Mouse (Mus musculus) retina, postnatal 7 days (tissue): ENCODE data around the gene Ergic1.

Experiments used
- DNase-seq: peaks from one replicate; pipeline ENCODE4 v3.0.0-alpha.2; 2012; ENCODE audit warnings: low read depth, low spot score

The Ergic1 gene

GRCm38 (mm10) chr17:26660192-26660912 is 99.1 kb downstream of the Ergic1 start:
- peak; percentile 64 for DNase-seq

DNA sequence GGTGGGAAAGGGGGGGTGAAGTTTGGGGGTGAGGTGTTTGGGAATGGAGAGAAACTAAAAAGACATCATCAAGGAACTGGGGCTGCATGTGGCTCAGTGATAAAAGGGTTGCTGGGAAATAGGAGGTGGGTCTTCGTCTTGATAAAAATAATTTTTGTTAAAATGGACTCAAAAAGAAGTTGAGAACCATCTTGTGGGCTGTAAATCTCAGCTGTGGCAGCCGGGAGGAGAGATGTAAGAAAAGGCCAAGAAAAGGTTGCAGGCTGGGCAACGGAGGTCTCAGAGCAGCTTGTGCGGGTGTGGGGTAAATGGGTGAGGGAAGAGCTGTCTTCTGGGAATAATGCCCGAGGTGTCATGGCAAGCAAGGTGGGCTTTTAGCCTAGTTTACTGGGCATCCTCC is 100.9 kb downstream of the Ergic1 start:
- DNase-seq, result no peak

DNA sequence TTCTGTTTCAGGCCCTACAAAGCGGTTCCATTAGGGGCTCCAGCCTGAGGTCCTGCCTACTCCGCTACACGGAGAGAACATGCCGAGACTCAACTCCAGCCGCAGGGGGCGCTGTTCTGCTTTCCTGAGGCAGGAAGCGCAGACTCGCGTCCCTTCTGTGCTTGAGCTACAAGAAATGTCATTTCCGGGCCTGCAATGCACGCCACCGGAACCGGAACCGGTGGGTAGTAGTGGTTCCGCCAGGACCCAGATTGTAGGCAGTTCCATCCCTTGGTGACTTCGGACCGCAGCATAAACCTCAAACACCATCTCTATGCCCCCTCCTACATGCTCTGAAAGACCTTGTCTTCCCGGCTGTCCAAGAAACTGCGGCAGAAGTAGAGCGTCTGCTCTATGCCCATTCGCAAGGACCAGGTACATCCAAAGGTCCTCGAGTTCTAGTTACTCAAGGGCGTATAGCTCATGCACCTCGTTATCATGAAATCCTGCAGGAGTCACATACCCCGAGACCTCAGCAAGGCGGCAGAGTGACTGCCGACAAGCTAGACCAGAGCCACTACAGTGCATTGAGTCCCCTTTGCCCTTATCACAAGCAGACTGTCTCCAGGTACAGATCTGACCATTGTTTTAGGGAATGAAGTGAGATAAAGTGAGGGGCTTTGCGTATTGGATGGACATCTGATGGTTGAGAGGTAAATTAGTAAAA is 101.8 kb downstream of the Ergic1 start, which contains the start of gene Atp6v0e:
Gene Atp6v0e, plus strand, starts transcription at position 254 of the 706 bp plus-strand sequence.
- DNase-seq, result peak; percentile 96

DNA sequence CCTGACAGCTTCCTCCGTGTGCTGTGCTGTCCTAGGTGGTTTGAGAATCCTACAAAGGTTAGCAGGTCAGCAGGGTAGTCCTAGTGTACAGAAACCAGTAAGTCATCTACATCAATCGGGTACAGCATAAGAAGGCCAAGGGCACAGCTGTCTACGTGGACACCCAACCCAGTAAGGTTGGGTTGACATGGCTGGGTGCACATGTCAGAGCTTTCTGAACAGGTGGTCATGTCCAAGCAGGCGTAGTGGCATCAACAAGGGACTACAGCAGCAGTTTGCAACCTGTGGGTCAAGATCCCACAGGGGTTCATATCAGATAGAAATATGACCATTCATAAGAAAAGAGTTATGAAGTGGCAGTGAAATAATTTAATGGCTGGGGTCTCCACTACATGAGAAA is 104.3 kb downstream of the Ergic1 start:
- no peak for DNase-seq

- no peak for DNase-seq
Observed at GRCm38 (mm10) chr17:26671268-26671667, 110.0 kb downstream of the Ergic1 start.

DNA sequence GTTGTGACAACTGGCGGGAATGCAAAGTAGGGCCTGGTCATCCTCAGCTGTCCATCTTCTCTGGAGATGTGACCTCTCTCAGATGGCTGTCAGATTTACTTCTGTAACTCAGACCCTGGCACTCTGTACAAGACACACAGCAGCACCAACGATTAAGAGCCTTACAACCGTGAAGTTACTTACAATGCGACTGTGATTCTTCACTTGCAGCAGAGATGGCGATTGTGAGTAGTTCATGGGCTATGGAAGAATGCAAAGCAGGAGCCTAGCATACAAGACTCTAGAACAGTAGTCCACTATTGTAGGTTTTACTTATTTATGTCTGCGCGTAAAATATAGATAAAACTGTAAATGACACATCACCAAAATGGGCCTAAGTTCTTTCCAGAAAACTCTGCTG is 114.6 kb downstream of the Ergic1 start:
- DNase-seq, result no peak

DNA sequence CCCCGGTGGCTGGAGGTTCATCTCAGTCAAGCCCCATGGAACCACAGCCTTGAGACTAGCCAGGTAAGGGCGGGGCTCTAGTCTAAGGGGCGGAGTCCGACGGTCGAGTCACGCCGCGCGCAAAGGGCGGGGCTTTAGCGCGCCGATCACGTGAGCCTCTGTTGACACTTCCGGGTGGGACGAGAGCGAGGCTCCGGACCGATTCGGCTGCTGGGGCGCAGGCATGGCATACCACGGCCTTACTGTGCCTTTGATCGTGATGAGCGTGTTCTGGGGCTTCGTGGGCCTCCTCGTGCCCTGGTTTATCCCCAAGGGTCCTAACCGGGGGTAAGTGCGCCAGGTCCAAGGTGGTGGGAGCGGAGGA is 114.9 kb downstream of the Ergic1 start:
- DNase-seq, result peak; percentile 82

DNA sequence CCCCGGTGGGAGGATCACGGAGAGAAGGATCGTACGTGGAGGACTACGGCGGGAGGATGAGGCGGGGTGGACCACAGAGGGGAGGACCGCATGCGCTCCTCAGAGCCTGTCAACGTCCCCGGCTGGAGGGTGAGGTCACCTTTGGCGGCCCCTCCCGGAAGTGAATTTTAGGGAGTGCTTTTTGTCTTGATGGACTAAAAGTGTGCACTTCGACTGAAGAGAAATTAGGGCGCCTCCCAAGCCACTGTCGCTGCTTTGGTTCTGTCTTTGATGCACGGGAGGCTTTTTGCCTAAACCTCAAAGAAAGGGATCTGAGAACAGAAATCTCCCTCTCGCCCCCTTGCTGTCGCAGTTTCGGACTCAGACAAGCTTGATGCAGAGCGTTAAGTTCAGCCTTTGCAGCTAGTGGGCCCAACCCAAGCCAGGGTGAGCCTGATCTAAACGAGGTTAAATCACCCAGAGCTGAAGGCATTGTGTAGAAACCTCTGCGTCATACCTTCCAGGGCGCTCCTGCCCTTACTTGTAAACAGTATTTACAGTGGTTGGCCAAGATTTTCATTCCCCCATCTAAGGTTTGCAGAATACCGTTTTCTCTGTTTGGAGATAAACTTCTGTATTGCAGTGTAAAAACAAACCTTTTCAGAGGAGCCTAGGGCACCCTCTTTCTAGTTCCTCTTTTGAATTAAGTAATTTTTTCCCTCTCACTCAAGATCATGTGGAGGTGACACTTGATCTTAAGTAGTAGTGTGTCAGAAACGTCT is 115.5 kb downstream of the Ergic1 start:
- DNase-seq, result no peak

- no peak for DNase-seq
Observed at GRCm38 (mm10) chr17:26677711-26678637, 116.7 kb downstream of the Ergic1 start.

GRCm38 (mm10) chr17:26681276-26681675 is 120.0 kb downstream of the Ergic1 start:
- no peak for DNase-seq

DNA sequence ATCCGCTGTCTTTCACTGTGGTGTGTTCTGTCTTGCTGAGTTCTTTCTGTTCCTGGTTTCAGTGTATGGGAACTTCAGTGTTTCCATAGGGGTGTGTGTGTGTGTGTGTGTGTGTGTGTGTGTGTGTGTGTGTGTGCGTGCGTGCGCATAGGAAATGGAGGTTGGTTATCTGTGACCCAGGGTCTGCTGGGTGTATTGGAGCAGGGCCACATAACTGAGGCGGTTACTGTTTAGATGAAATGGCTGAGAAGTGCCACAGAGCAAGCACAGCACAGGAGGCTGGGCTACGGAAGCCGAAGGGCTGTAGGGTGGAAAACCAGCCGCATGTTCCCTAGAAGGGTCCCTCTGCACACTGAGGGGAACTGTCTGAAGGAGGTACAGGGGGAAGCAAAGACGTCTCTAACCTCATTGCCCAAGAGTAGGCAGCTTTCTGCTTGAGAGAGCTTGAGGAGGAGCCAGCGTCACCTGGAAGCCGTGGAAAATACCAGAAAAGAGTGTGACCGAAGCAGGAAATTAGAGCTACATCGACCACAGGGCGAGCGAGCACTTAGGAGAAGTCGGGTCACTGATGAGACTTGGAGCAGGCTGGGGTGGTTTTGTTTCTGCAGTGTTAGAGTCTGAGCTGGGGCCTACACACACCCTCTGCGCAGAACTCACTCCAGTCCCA is 125.2 kb downstream of the Ergic1 start:
- no peak for DNase-seq

- DNase-seq, result no peak
Observed at GRCm38 (mm10) chr17:26688795-26689735, 127.8 kb downstream of the Ergic1 start.

DNA sequence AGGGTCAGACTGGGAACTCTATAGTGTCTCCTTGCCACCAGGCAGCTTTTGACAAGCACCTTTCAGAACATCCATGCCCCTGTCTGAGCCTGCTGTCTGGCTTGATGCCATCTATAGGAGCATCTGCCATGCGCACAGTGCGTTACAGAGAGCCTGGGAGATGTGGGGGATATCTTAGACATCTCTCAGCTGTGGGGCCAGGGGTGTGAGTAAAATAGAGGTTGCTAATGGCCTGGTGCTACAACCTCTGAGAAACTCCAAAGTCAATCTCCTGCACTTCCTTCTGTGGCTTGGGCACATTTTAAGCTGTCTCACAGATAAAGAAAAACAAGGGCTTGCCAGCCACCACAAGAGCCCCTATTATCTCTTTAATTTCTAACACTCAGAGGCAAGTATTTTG is 128.5 kb downstream of the Ergic1 start:
- DNase-seq, result no peak

DNA sequence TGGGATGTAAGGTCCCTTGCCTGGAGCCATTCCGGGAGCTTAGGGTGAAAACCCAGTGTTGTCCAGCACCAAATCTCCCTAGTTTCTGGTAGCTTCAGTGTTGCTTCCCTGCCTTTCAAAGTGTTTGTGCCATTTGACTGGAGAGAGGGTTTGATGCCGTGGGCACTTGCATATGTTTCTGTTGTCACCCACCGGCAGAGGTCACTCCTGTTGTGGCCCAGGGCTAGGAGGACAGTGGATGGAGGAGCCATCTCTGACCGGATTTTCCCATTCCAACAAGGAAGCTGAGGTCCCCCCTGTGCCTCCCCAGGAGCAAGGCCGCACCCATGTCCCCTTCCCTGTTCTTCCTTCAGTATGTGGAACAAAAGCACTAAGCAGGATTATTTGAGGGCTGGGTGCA is 128.9 kb downstream of the Ergic1 start:
- DNase-seq, result no peak

DNA sequence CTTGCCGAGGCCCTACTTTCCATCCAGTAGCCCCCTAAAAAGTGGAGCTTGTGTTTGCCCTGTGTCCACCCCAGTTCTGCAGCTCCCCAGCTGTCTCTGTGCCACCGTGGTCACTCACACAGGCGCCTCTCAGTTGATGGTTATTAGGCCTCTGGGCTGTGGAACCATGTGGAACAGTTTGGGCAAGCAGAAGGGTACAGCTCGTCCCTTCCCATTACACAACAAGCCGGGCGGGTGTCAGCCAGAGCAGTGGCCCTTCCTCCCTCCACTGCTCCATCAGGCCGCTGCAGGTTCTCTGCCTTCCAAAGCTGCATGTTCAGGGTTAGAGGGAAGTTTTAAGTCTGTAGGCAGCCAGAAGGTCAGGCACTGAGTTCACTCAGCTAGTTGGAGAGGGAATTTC is 129.8 kb downstream of the Ergic1 start:
- no peak for DNase-seq

DNA sequence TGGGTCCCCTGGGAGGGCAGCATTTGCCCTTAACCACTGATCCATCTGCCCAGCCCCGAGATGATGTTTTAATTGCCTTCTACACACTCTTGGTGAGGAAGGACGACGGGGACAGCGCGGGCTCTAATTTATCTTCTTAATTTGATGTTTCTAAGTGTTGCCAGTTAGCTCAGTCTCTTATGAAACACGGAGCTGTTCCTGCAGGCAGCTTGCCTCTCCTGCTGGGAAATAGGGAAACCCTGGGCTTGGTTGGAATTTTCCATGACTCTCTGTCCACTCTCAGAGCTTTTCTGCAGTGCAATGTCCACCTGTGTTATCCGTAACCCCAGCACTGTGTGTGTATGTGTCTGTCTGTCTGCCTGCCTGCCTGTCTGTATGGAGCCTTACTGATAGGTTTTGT is 132.1 kb downstream of the Ergic1 start:
- DNase-seq, result no peak

DNA sequence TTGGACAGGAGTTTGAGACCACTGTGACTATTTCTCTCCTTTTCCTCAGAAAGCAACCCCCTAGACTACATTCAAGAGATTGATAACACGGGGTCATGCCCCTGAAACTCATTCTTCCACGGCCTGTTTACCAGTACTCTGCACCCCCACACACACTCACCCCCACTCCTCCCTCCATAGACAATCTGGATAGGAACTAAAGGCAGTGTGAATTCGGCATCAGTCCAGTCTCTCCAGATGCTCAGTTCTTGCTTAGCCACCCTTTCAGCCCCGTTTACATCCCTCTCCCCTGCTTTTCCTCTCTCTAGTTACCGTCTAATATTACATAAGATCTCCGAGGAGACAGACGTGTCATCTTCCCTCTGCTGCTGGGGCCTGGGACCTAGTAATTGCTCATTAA is 132.9 kb downstream of the Ergic1 start:
- DNase-seq, result no peak

- DNase-seq, result no peak
Observed at GRCm38 (mm10) chr17:26695193-26695592, 133.9 kb downstream of the Ergic1 start.

DNA sequence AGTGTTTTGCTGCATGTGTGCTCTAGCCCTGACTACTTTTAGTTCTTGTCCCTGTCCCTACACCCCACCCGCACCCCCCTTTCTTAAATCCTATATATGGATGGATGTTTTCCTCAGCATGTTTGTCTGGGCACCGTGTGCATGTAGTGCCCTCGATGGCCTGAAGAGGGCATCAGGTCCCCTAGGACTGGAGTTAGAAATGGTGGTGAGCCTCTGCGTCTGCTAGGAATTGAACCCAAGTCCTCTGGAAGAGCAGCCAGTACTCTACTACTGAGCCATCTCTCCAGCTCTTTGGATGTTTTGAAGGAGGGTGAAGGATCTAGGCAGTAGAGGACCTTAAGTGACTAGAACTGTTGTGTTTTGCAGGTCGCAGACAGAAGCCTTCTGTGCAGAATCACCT is 137.6 kb downstream of the Ergic1 start:
- DNase-seq, result no peak
